20 mouse cellular contexts compared by ENCODE assay signal in the genomic region with DNA sequence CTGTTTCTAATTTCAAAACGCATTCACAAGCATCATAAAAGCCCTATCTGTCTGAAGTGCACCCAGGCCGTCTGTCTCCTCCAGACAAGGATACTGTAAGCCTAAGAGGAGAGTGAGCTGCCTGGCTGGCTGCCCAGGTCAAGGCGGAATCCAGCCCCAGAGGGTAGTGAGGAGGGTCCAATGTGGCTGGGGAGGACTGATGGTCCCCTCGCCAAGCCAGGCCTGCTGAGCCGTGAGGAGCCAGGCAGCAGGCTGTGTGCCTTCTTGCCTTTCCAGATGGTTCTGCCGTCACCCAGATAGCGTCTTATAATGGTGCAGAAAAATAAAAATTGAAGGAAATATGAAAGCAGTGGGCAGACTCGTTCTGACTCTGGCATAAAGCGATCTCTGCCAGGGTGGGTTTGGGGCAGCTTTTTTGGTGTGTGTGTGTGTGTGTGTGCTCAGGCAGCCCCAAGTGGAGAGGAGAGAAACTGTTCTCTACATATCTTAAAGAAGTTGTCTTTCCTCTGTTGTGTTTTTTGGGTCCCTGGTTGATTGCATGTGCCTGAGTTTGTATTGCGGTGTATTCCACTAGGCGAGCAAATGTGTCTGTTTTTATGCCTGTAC.
DNase-seq lines count a peak whose midpoint lies in the region; ATAC-seq and TF ChIP-seq lines count a peak whose summit lies in the region.
"Had no signal": no experiment of that assay in that cellular context is flagged by ENCODE, and none has a peak within 500 bp of the region (broad histone marks: within the 10 kb centered on the region; RNA-seq: fewer than 3 reads in every experiment).

No protein-coding gene starts in this region.

- H3K9ac ChIP-seq in hindbrain, postnatal 0 days (replicated peaks; ENCODE audit: low read length) = no peak overlapping the region
- H3K9ac ChIP-seq in intestine, postnatal 0 days (ENCODE audit: low read depth, low read length) = no peak overlapping the region
- H3K9ac ChIP-seq: limb, embryonic 12.5 days; liver, postnatal 0 days had no signal

- 0 out of 2 replicates have a peak, but pooled peaks cover 4% of the 10 kb centered on the region for H3K4me1 ChIP-seq in hindbrain, postnatal 0 days (ENCODE audit: insufficient read depth, low read length)
- H3K4me1 ChIP-seq in intestine, postnatal 0 days (replicated peaks; ENCODE audit: control insufficient read depth, insufficient read depth, low read length) = no peaks in the 10 kb centered on the region
- H3K4me1 ChIP-seq: heart, embryonic 10.5 days; limb, embryonic 12.5 days had no signal

- peak in 1 of 2 experiments; percentile 21 for DNase-seq in layer of hippocampus, adult 2 months (ENCODE audit: low spot score in 2 of 2)
- DNase-seq in layer of hippocampus, adult 11-12 months (ENCODE audit: low spot score) = no peak
- DNase-seq in right cerebral cortex, postnatal 14 days = peak; percentile 35
- no peak for DNase-seq in right cerebral cortex, adult 18-20 months
- peak; percentile 49 for DNase-seq in hindbrain, postnatal 0 days (ENCODE audit: low spot score)
- DNase-seq in right cerebral cortex, postnatal 4 days = peak; percentile 44
- DNase-seq: cerebellum, adult 2 months; gastrocnemius, postnatal 10 days; heart, postnatal 4 days; kidney, adult 2 months; kidney, postnatal 4 days; liver, postnatal 0 days; lung, postnatal 4 days; spleen, adult 18-20 months; thymus, postnatal 36 days had no signal

- H3K36me3 ChIP-seq in hindbrain, postnatal 0 days (ENCODE audit: insufficient read depth, low read length) = no peaks in the 10 kb centered on the region
- H3K36me3 ChIP-seq in intestine, postnatal 0 days (ENCODE audit: control insufficient read depth, insufficient read depth) = no peaks in the 10 kb centered on the region
- H3K36me3 ChIP-seq: heart, embryonic 10.5 days; limb, embryonic 12.5 days had no signal

- no peak overlapping the region for H3K4me2 ChIP-seq in hindbrain, postnatal 0 days (ENCODE audit: low read depth, low read length)
- no peak overlapping the region for H3K4me2 ChIP-seq in intestine, postnatal 0 days (replicated peaks; ENCODE audit: low read depth)
- H3K4me2 ChIP-seq: limb, embryonic 12.5 days had no signal

- no peaks in the 10 kb centered on the region for H3K9me3 ChIP-seq in hindbrain, postnatal 0 days (ENCODE audit: low read length)
- no peaks in the 10 kb centered on the region for H3K9me3 ChIP-seq in intestine, postnatal 0 days (ENCODE audit: control insufficient read depth)
- H3K9me3 ChIP-seq: heart, embryonic 10.5 days had no signal

- ATAC-seq in hindbrain, postnatal 0 days = peak; percentile 55; the same call in 1 of the 2 replicates
- no peak for ATAC-seq in intestine, postnatal 0 days
- ATAC-seq: activated CD4-positive, CD25-positive, alpha-beta regulatory T cell, adult 4 months; liver, postnatal 0 days had no signal

- TF ChIP-seq CTCF in layer of hippocampus, adult 2 months (conservative IDR thresholded peaks at IDR 0.05) = peak; percentile 57
- TF ChIP-seq CTCF in hindbrain, postnatal 0 days (IDR thresholded peaks at IDR 0.05; ENCODE audit: low read depth) = peak; percentile 41
- TF ChIP-seq CTCF in intestine, postnatal 0 days (IDR thresholded peaks at IDR 0.05; ENCODE audit: low read depth) = no peak

- H3K4me3 ChIP-seq in layer of hippocampus, adult 2 months = no peak overlapping the region
- no peak overlapping the region for H3K4me3 ChIP-seq in hindbrain, postnatal 0 days (ENCODE audit: low read length)
- no peak overlapping the region for H3K4me3 ChIP-seq in intestine, postnatal 0 days (ENCODE audit: low read depth, low read length)
- H3K4me3 ChIP-seq: erythroblast, embryonic 14.5 days; heart, embryonic 10.5 days; limb, embryonic 12.5 days had no signal

- WGBS in hindbrain, postnatal 0 days = 45% methylated on average over 11 of the region's 11 CpGs
- 77% methylated on average over 11 of the region's 11 CpGs for WGBS in intestine, postnatal 0 days

- peak overlapping the region; percentile 77 for H3K27ac ChIP-seq in layer of hippocampus, adult 2 months
- H3K27ac ChIP-seq in hindbrain, postnatal 0 days = peak overlapping the region; percentile 21; the same call in 1 of the 2 replicates
- H3K27ac ChIP-seq in intestine, postnatal 0 days (ENCODE audit: low read depth, low read length) = no peak overlapping the region
- H3K27ac ChIP-seq: heart, embryonic 10.5 days; limb, embryonic 12.5 days had no signal

- no peaks in the 10 kb centered on the region for H3K27me3 ChIP-seq in hindbrain, postnatal 0 days (ENCODE audit: insufficient read depth, low read length)
- H3K27me3 ChIP-seq in intestine, postnatal 0 days (replicated peaks; ENCODE audit: control insufficient read depth, insufficient read depth, low read length) = no peaks in the 10 kb centered on the region
- H3K27me3 ChIP-seq: limb, embryonic 12.5 days had no signal

Comparison
In these comparisons a context has a peak if more than half of its experiments do, and no peak if none do; other contexts are left out.
1. DNase-seq: peak in right cerebral cortex, postnatal 14 days (single experiment), hindbrain, postnatal 0 days (single experiment) and right cerebral cortex, postnatal 4 days (single experiment); none in layer of hippocampus, adult 11-12 months (single experiment) and right cerebral cortex, adult 18-20 months (single experiment).